Mouse (Mus musculus): ENCODE results near the gene Auts2.

- TF ChIP-seq CTCF (IDR thresholded peaks at IDR 0.05; ENCODE audit: low read depth) (no peak), EP300 (IDR thresholded peaks at IDR 0.05; ENCODE audit: low read depth) (no peak)
These were observed 509.4 kb downstream of the Auts2 start for GRCm38 (mm10) chr5:132033491-132034350.
